Mouse (Mus musculus) ES-E14 (cell line): ENCODE measurements at regions not wholly inside any gene's neighbourhood (a gene's known extent, or its start where the extent isn't known, plus 50 kb on each side); places are given as distances from the start of the nearest gene placed in this dataset.

Experiments
- CHD2 ChIP-seq: IDR thresholded peaks from 2 replicates; pipeline ENCODE4 v1.6.1; 2014; ENCODE audit warnings: mild to moderate bottlenecking, low read depth, low read length, inconsistent platforms
- HCFC1 ChIP-seq: IDR thresholded peaks from 2 replicates; pipeline ENCODE4 v1.6.1; 2012; ENCODE audit warnings: low read length, inconsistent platforms, borderline replicate concordance; ENCODE audit not compliant: insufficient read depth
- ZC3H11A ChIP-seq: IDR thresholded peaks from 2 replicates; pipeline ENCODE4 v1.6.1; 2012; ENCODE audit warnings: low read depth, mild to moderate bottlenecking, inconsistent platforms, low read length, borderline replicate concordance
- ZNF384 ChIP-seq: IDR thresholded peaks from 2 replicates; pipeline ENCODE4 v1.6.1; 2012; ENCODE audit warnings: low read depth, low read length, inconsistent platforms

- TF ChIP-seq HCFC1 (no peak), CHD2 (no peak), ZC3H11A (no peak), ZNF384 (no peak)
Measured at GRCm38 (mm10) chr7:137745991-137746390, 308.6 kb downstream of the Glrx3 start.
